17 mouse cellular contexts compared by ENCODE assay signal in genomic region chr9:69568222-69568621, GRCm38 (mm10).
"Had no signal": no experiment of that assay in that cellular context is flagged by ENCODE, and none has a peak within 500 bp of the region (broad histone marks: within the 10 kb centered on the region; RNA-seq: fewer than 3 reads in every experiment).

No protein-coding gene starts in this region.

- H3K36me3 ChIP-seq: liver, embryonic 12.5 days; midbrain, embryonic 10.5 days; midbrain, embryonic 12.5 days; neural tube, embryonic 13.5 days; neural tube, embryonic 15.5 days had no signal

- H3K4me1 ChIP-seq: liver, embryonic 12.5 days; midbrain, embryonic 12.5 days; neural tube, embryonic 13.5 days; neural tube, embryonic 15.5 days had no signal

- H3K4me2 ChIP-seq: liver, embryonic 12.5 days; midbrain, embryonic 12.5 days; neural tube, embryonic 13.5 days; neural tube, embryonic 15.5 days had no signal

- ATAC-seq: liver, embryonic 12.5 days; midbrain, embryonic 16.5 days had no signal

- H3K9ac ChIP-seq: liver, embryonic 12.5 days; liver, embryonic 14.5 days; midbrain, embryonic 12.5 days; neural tube, embryonic 13.5 days; neural tube, embryonic 15.5 days had no signal

- DNase-seq: lung, adult 18-20 months; lung, postnatal 14 days; lung, postnatal 36 days; midbrain, embryonic 14.5 days; right cerebral cortex, postnatal 4 days; spleen, adult 18-20 months; thymus, adult 18-20 months; thymus, postnatal 14 days; thymus, postnatal 36 days had no signal

- H3K27ac ChIP-seq: liver, embryonic 12.5 days; liver, embryonic 14.5 days; midbrain, embryonic 10.5 days; midbrain, embryonic 12.5 days; neural tube, embryonic 13.5 days; neural tube, embryonic 15.5 days had no signal

- H3K27me3 ChIP-seq: liver, embryonic 12.5 days; midbrain, embryonic 12.5 days had no signal

- H3K4me3 ChIP-seq: liver, embryonic 12.5 days; midbrain, embryonic 10.5 days; midbrain, embryonic 12.5 days; myocyte; neural tube, embryonic 13.5 days; neural tube, embryonic 15.5 days had no signal

- H3K9me3 ChIP-seq: liver, embryonic 12.5 days; midbrain, embryonic 10.5 days; midbrain, embryonic 12.5 days; neural tube, embryonic 13.5 days; neural tube, embryonic 15.5 days had no signal
